ENCODE assay signal across 8 mouse cellular contexts in genomic region chr6:134984748-134985147, GRCm38 (mm10). TPM values are rescaled to one million over a fixed set of nuclear protein-coding genes. Genes with fewer than 3 reads are reported as not detected.
A peak's percentile ranks its signal among the peaks of the same experiment; 100 is the strongest.
DNase-seq lines count a peak whose midpoint lies in the region; ATAC-seq and TF ChIP-seq lines count a peak whose summit lies in the region.

No protein-coding gene starts in this region.

- H3K4me2 ChIP-seq in midbrain, embryonic 12.5 days (replicated peaks) = peak overlapping the region; percentile 86; the same call in 1 of the 2 replicates
- H3K4me2 ChIP-seq in midbrain, embryonic 13.5 days (replicated peaks) = no peak overlapping the region; the same call in 1 of the 2 replicates
- peak overlapping the region; percentile 81; the same call in 1 of the 2 replicates for H3K4me2 ChIP-seq in hindbrain, embryonic 14.5 days (replicated peaks)
- peak overlapping the region; percentile 89 for H3K4me2 ChIP-seq in liver, postnatal 0 days (ENCODE audit: low read depth, low read length)

- H3K9me3 ChIP-seq in midbrain, embryonic 12.5 days = no peaks in the 10 kb centered on the region
- no peaks in the 10 kb centered on the region for H3K9me3 ChIP-seq in midbrain, embryonic 13.5 days
- H3K9me3 ChIP-seq in hindbrain, embryonic 14.5 days (ENCODE audit: control insufficient read depth, low read length) = no peaks in the 10 kb centered on the region
- H3K9me3 ChIP-seq in liver, postnatal 0 days (ENCODE audit: low read length) = no peaks in the 10 kb centered on the region

- no peak overlapping the region for H3K9ac ChIP-seq in midbrain, embryonic 12.5 days (replicated peaks)
- no peak overlapping the region for H3K9ac ChIP-seq in midbrain, embryonic 13.5 days (replicated peaks)
- no peak overlapping the region for H3K9ac ChIP-seq in hindbrain, embryonic 14.5 days
- H3K9ac ChIP-seq in liver, postnatal 0 days (replicated peaks) = peak overlapping the region; percentile 69

- H3K4me3 ChIP-seq in midbrain, embryonic 12.5 days = no peak overlapping the region
- no peak overlapping the region for H3K4me3 ChIP-seq in midbrain, embryonic 13.5 days (replicated peaks)
- no peak overlapping the region for H3K4me3 ChIP-seq in hindbrain, embryonic 14.5 days (replicated peaks; ENCODE audit: low read length)
- peak overlapping the region; percentile 60 for H3K4me3 ChIP-seq in liver, postnatal 0 days (ENCODE audit: low read depth, low read length)

- no peaks in the 10 kb centered on the region for H3K36me3 ChIP-seq in midbrain, embryonic 12.5 days
- H3K36me3 ChIP-seq in midbrain, embryonic 13.5 days = no peaks in the 10 kb centered on the region
- no peaks in the 10 kb centered on the region for H3K36me3 ChIP-seq in hindbrain, embryonic 14.5 days (replicated peaks; ENCODE audit: control insufficient read depth, insufficient read depth)
- H3K36me3 ChIP-seq in liver, postnatal 0 days (replicated peaks; ENCODE audit: insufficient read depth, low read length) = no peaks in the 10 kb centered on the region

- WGBS in midbrain, embryonic 12.5 days = 56% methylated on average over 3 of the region's 3 CpGs
- 53% methylated on average over 3 of the region's 3 CpGs for WGBS in midbrain, embryonic 13.5 days
- WGBS in hindbrain, embryonic 14.5 days = 68% methylated on average over 3 of the region's 3 CpGs
- WGBS in liver, postnatal 0 days (ENCODE audit: insufficient replicate concordance) = 45% methylated on average over 3 of the region's 3 CpGs

- peak; percentile 66 for TF ChIP-seq CTCF in liver, postnatal 0 days (IDR thresholded peaks at IDR 0.05; ENCODE audit: low read depth)

- peaks cover 36% of the 10 kb centered on the region for H3K27me3 ChIP-seq in midbrain, embryonic 12.5 days
- H3K27me3 ChIP-seq in midbrain, embryonic 13.5 days = 0 out of 2 replicates have a peak, but pooled peaks cover 6% of the 10 kb centered on the region
- H3K27me3 ChIP-seq in hindbrain, embryonic 14.5 days (ENCODE audit: control insufficient read depth, insufficient read depth, low read length) = no peaks in the 10 kb centered on the region
- H3K27me3 ChIP-seq in liver, postnatal 0 days (ENCODE audit: insufficient read depth, low read length) = no peaks in the 10 kb centered on the region

- peak; percentile 45 for DNase-seq in CD4-positive, CD25-positive, alpha-beta regulatory T cell, adult 2 months (ENCODE audit: low read depth, low spot score)
- peak; percentile 53 for DNase-seq in hindbrain, embryonic 14.5 days (ENCODE audit: low spot score)
- DNase-seq in liver, postnatal 0 days = peak; percentile 50
- DNase-seq in thymus, postnatal 10 days (ENCODE audit: low spot score in 2 of 2) = peak; percentile 27 to 35
- no peak for DNase-seq in frontal cortex, postnatal 25 days (ENCODE audit: low spot score in 2 of 2)

- peaks cover 17% of the 10 kb centered on the region for H3K4me1 ChIP-seq in midbrain, embryonic 12.5 days
- peaks cover 26% of the 10 kb centered on the region for H3K4me1 ChIP-seq in midbrain, embryonic 13.5 days (replicated peaks)
- H3K4me1 ChIP-seq in hindbrain, embryonic 14.5 days (replicated peaks; ENCODE audit: control insufficient read depth, insufficient read depth, low read length) = 0 out of 2 replicates have a peak, but pooled peaks cover 6% of the 10 kb centered on the region
- H3K4me1 ChIP-seq in liver, postnatal 0 days (ENCODE audit: insufficient read depth) = peaks cover 27% of the 10 kb centered on the region

- H3K27ac ChIP-seq in midbrain, embryonic 12.5 days (replicated peaks) = no peak overlapping the region
- no peak overlapping the region for H3K27ac ChIP-seq in midbrain, embryonic 13.5 days
- H3K27ac ChIP-seq in hindbrain, embryonic 14.5 days = no peak overlapping the region
- peak overlapping the region; percentile 82 for H3K27ac ChIP-seq in liver, postnatal 0 days (ENCODE audit: low read depth)

- ATAC-seq in CD4-positive, CD25-positive, alpha-beta regulatory T cell, adult 4 months = no peak
- ATAC-seq in midbrain, embryonic 12.5 days (ENCODE audit: low FRiP score, low read depth) = no peak
- no peak for ATAC-seq in midbrain, embryonic 13.5 days
- no peak for ATAC-seq in hindbrain, embryonic 14.5 days (ENCODE audit: low FRiP score)
- ATAC-seq in liver, postnatal 0 days = peak; percentile 85

- peak; percentile 78 for TF ChIP-seq EP300 in liver, postnatal 0 days (IDR thresholded peaks at IDR 0.05; ENCODE audit: low read depth)

RNA-seq across cellular contexts. Expression of gene Apold1, which starts 3.2 kb away (rescaled TPM):
- under 1 TPM; 0.16 to 0.32 TPM for polyA plus RNA-seq in CD4-positive, CD25-positive, alpha-beta regulatory T cell, adult 4 months (2017; shearing (Covaris generic))
- 3.6 and 3.9 TPM in 2 replicates for polyA plus RNA-seq in midbrain, embryonic 12.5 days (2016; fragmentation: Nextera tagmentation; extraction: Ambion mirVana)
- polyA plus RNA-seq in midbrain, embryonic 13.5 days (2015; fragmentation: Nextera tagmentation; extraction: Ambion mirVana) = 3.0 and 3.7 TPM in 2 replicates
- 3.9 TPM in 2 replicates for polyA plus RNA-seq in hindbrain, embryonic 14.5 days (2014; fragmentation: Nextera tagmentation; extraction: Ambion mirVana)
- polyA plus RNA-seq in liver, postnatal 0 days (2015; fragmentation: Nextera tagmentation; extraction: Ambion mirVana) = 2.4 and 2.5 TPM in 2 replicates

RNA-seq across cellular contexts. Expression of gene Ddx47, which starts 26.7 kb away (rescaled TPM):
- 100 to 1,000 TPM; 167 to 189 TPM for polyA plus RNA-seq in CD4-positive, CD25-positive, alpha-beta regulatory T cell, adult 4 months (2017; shearing (Covaris generic))
- 86.1 and 90.3 TPM in 2 replicates for polyA plus RNA-seq in midbrain, embryonic 12.5 days (2016; fragmentation: Nextera tagmentation; extraction: Ambion mirVana)
- polyA plus RNA-seq in midbrain, embryonic 13.5 days (2015; fragmentation: Nextera tagmentation; extraction: Ambion mirVana) = 87.6 TPM in 2 replicates
- polyA plus RNA-seq in hindbrain, embryonic 14.5 days (2014; fragmentation: Nextera tagmentation; extraction: Ambion mirVana) = 70.4 and 72.6 TPM in 2 replicates
- polyA plus RNA-seq in liver, postnatal 0 days (2015; fragmentation: Nextera tagmentation; extraction: Ambion mirVana) = 32.5 and 34.8 TPM in 2 replicates

Comparison
In these comparisons a context has a peak if more than half of its experiments do, and no peak if none do; other contexts are left out.
1. DNase-seq: peak in CD4-positive, CD25-positive, alpha-beta regulatory T cell, adult 2 months (single experiment), hindbrain, embryonic 14.5 days (single experiment), liver, postnatal 0 days (single experiment) and thymus, postnatal 10 days (2 of 2); none in frontal cortex, postnatal 25 days (0 of 2).